Mouse (Mus musculus) G1E (cell line): ENCODE data around the gene Gipr.

Experiments used
- CTCF ChIP-seq: IDR thresholded peaks from 2 replicates; pipeline ENCODE4 v1.5.1; 2012; ENCODE audit warnings: low read depth, low read length, inconsistent platforms, mixed read lengths
- GATA1 ChIP-seq: IDR thresholded peaks from 2 replicates; pipeline ENCODE4 v1.6.1; 2012; ENCODE audit warnings: borderline replicate concordance, low read length, inconsistent platforms, mixed read lengths
- GATA2 ChIP-seq: IDR thresholded peaks from 2 replicates; pipeline ENCODE4 v1.6.1; 2012; ENCODE audit warnings: low read depth, low read length, inconsistent platforms, borderline replicate concordance
- POLR2AphosphoS5 ChIP-seq: IDR thresholded peaks from 2 replicates; pipeline ENCODE4 v1.6.1; 2012; ENCODE audit warnings: low read depth, low read length, inconsistent platforms; ENCODE audit not compliant: insufficient replicate concordance

GRCm38 (mm10) chr7:19164978-19165377 lies 949 bp downstream of the Gipr start:
- TF ChIP-seq CTCF (no peak), GATA1 (no peak), GATA2 (no peak), POLR2AphosphoS5 (no peak)
